Mouse (Mus musculus): ENCODE data around the gene Bahcc1. TPM values are rescaled to one million over a fixed set of nuclear protein-coding genes. Genes with fewer than 3 reads are reported as not detected.

Bahcc1 gene
- polyA plus RNA-seq, 1 experiment from 2014 or later: 1.3 TPM

DNA sequence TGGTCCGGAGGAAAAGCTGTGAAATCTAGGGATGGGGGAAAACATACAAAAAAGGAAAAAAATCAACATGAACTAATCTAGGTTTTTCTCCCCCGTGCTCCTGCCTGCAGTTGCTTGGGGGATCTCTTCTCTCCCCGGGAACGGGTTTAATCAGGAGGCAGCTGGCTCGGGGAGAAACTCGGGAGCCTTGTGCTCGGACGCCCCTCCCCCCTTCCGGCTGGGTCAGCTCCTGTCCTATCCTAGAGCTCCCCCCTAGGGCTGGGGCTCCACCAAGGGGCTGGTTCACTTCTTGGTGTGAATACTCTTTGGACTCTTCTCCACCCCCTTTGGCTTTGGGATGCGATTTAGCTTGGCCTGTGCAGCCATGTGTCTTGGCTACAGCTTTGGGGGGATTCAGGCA lies 7.5 kb downstream of the Bahcc1 start:
- ATAC-seq (ENCODE audit: low read depth): peak; percentile 41
- H3K9me3 ChIP-seq (replicated peaks): no peaks in the 10 kb centered on the region
- H3K4me2 ChIP-seq: peak overlapping the region; percentile 47
- no peak overlapping the region for H3K9ac ChIP-seq
- H3K4me1 ChIP-seq (replicated peaks): peaks cover 75% of the 10 kb centered on the region
- 3% methylated on average over 10 of the region's 10 CpGs for WGBS (ENCODE audit: insufficient replicate concordance)
- H3K27ac ChIP-seq: peak overlapping the region; percentile 71
- no peaks in the 10 kb centered on the region for H3K36me3 ChIP-seq
- DNase-seq: no peak
- peak overlapping the region; percentile 1; the same call in 1 of the 2 replicates for H3K4me3 ChIP-seq (replicated peaks)
- H3K27me3 ChIP-seq: peaks cover 67% of the 10 kb centered on the region

DNA sequence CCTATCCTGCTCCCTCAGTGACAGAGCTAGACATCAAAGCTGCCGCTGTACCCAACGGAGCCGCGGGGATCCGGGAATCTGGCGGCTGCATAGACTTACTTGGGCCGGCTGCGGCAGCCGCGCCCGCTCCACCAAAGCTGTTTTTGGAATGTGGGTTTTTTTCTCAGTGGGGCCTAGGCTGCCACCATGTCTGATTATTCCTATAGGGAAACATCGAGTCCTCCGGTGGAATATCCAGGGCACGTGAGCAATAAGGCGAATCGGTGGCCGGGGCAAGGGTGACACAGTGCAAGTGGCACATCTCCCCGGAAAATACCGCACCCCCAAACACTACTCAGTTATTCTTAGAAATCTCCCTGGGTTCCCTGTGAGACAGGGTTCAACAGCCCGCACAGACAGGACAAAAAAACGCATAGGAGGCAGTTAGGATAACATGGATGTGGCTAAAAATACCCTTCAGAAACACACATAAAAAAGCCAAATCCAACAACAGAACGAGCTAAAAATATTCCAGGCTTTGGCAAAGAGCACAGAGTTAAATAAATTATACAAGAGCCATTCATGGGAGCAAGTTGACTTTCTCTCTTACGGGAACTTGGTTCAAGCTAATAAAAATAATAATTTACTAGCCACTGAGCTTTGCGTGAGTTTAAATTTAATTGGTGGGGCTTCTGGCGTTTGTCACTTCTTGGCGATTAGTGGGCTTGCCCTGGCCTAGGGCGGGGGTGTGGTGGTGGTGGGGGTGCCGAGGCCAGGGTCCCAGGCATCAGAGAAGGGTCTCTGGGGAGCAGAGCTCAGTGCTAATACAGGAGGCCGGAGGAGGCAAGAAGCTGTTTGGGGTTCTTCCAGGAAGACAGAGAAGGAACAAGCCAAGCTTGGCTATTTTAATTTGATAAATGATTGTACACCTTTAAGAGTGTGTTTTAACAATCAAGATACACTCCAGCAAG lies 8.5 kb downstream of the Bahcc1 start:
- no peak overlapping the region for H3K4me3 ChIP-seq (replicated peaks)
- H3K9me3 ChIP-seq (replicated peaks): no peaks in the 10 kb centered on the region
- peaks cover 72% of the 10 kb centered on the region for H3K4me1 ChIP-seq (replicated peaks)
- H3K9ac ChIP-seq: peak overlapping the region; percentile 39; the same call in 1 of the 2 replicates
- H3K27me3 ChIP-seq: peaks cover 56% of the 10 kb centered on the region
- H3K36me3 ChIP-seq: no peaks in the 10 kb centered on the region
- H3K27ac ChIP-seq: peak overlapping the region; percentile 71
- peak overlapping the region; percentile 47 for H3K4me2 ChIP-seq
- ATAC-seq (ENCODE audit: low read depth): no peak
- 56% methylated on average over 29 of the region's 29 CpGs for WGBS (ENCODE audit: insufficient replicate concordance)
- DNase-seq: no peak

DNA sequence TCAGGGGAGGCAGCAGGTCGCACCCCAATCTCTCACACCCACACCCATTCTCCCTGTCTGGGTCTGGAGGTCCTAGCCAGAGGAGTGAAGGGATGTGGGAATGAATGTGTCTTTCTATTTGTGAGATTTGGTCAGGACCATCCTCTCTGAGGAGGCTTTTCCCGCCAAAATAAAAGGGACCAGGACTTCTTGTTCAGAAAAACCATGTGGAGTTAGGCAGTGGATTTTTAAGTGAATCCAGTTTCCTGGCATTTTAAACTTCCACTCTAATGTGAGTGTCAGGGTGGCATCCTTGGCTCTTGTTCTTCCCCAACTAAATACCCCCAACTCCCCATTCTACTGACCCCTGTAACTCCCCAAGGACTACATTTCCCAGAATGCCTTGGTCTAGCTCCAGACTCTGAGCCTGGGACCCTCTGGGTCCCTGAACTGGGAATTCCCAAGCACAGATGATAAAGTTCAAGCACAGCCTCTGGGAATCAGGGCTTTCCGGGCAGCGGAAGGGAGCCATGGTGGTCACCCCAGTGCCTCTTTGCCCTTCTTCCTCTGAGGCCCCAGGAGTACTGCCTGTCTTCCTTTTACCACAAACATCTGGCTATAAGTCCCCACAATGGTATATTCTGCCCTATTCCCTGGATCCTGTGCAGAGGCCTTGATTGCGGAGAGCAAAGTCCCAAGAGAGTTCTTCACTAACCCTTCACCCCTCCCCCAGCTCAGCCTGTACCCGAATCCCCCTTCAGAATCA lies 9.4 kb downstream of the Bahcc1 start:
- DNase-seq (no peak), ATAC-seq (ENCODE audit: low read depth) (no peak)
- Histone ChIP-seq H3K4me2 (no peak overlapping the region), H3K9me3 (replicated peaks) (no peaks in the 10 kb centered on the region), H3K4me1 (replicated peaks) (peaks cover 70% of the 10 kb centered on the region), H3K36me3 (no peaks in the 10 kb centered on the region), H3K4me3 (replicated peaks) (no peak overlapping the region), H3K9ac (no peak overlapping the region), H3K27ac (0 out of 2 replicates have a peak overlapping the region, but pooled peaks have one; percentile 19), H3K27me3 (peaks cover 47% of the 10 kb centered on the region)
- WGBS (ENCODE audit: insufficient replicate concordance): 67% methylated on average over 6 of the region's 6 CpGs

DNA sequence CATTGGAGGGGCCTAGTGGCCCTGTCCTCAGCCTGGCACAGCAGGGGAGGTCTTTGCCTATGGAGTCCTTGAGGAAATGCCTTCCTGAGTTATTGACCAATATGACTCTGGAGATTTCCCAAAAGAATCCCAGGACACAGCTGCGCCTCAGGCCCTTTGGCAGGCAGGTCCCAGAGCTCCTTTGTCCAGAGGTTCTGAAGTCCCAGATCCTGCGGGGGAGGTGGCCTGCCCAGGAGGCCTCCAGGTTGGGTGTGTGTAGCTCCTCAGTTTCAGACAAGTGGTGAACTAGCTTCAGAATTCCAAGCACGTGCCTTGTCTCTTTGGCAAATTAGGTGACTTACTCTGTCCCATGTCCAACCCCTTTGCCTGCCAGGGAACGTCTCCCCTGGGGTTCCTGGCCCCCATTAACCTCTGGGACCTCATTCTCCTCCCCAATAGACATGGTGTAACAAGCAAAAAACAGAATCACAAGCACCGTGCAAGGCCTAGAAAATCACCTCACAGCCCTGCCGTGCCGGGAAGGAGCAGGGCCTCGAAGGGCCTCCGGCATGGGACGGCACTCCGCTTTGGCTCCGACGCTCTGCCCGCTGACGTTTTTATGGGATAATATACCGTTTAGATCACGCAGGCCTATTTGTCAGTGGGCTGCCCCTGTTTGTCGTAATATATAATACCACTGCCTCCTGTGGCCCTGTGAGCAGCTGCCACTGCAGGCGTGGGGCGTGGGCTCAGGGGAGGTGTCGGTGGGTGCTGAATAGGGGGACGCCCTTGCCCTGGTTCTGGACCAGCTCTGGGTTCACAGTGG lies 10.2 kb downstream of the Bahcc1 start:
- 0 out of 2 replicates have a peak overlapping the region, but pooled peaks have one; percentile 19 for H3K27ac ChIP-seq

DNA sequence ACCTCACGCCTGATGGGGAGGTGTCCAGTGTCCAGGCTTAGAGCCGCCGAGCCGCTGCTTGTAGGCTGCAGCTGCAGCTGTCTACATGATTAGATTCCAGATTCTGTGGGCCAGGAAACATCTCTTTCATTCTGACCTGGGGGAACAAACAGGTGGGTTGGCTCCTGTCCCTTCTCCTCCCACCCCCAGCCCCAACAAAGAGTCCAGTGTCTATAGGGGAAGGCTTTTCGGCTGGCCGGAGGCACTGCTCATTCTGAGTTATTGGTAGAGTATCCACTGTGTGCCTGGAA lies 10.7 kb downstream of the Bahcc1 start:
- WGBS (ENCODE audit: insufficient replicate concordance): 71% methylated on average over 6 of the region's 6 CpGs

More for the DNA sequence above, 10.2 kb downstream of the Bahcc1 start:
- H3K4me1 ChIP-seq (replicated peaks): peaks cover 66% of the 10 kb centered on the region
- H3K27me3 ChIP-seq: peaks cover 39% of the 10 kb centered on the region
- WGBS (ENCODE audit: insufficient replicate concordance): 76% methylated on average over 22 of the region's 22 CpGs
- H3K9me3 ChIP-seq (replicated peaks): no peaks in the 10 kb centered on the region
- no peaks in the 10 kb centered on the region for H3K36me3 ChIP-seq
- ATAC-seq (ENCODE audit: low read depth) (no peak), DNase-seq (no peak)
- H3K9ac ChIP-seq: no peak overlapping the region
- H3K4me3 ChIP-seq (replicated peaks): no peak overlapping the region
- H3K4me2 ChIP-seq: no peak overlapping the region

DNA sequence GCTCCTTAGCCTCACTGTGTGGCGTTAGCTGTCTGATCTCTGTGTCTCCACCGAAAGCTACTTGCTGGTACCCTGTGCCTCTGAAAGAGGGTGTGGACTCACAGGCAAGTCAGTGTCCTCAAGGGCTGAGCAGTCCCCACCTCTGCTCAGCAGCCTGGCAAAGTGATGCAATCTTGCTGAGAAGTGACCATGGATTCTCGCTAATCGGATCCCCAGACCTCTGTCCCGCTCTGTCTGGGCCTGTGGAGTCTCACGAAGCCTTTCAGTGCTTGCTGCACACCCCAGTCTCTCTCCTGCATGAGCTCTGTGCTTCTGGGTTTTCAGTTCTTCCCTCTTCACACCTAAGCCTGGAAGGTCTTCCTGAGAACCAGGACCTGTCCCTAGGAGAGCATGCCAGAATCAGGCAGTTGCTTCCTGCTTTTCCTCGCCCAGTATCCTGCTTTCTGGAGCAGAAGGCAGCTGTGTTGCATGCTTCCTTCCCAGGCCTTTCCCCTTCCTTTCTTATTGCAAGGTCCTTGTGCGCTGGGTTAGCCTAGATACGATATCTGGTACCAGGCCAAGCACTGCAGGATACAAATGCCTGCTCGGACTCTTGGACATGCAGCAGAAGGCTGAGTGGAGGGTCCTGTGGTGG lies 15.5 kb downstream of the Bahcc1 start:
- Histone ChIP-seq H3K4me3 (replicated peaks) (no peak overlapping the region), H3K27me3 (no peaks in the 10 kb centered on the region; the same call in 1 of the 2 replicates), H3K4me1 (replicated peaks) (peaks cover 66% of the 10 kb centered on the region), H3K36me3 (no peaks in the 10 kb centered on the region), H3K9ac (no peak overlapping the region), H3K4me2 (no peak overlapping the region), H3K27ac (peak overlapping the region; percentile 2; the same call in 1 of the 2 replicates), H3K9me3 (replicated peaks) (no peaks in the 10 kb centered on the region)
- no peak for ATAC-seq (ENCODE audit: low read depth)
- no peak for DNase-seq
- 62% methylated on average over 10 of the region's 10 CpGs for WGBS (ENCODE audit: insufficient replicate concordance)

More for the DNA sequence above, 10.7 kb downstream of the Bahcc1 start:
- Histone ChIP-seq H3K27ac (no peak overlapping the region), H3K27me3 (peaks cover 34% of the 10 kb centered on the region), H3K4me1 (replicated peaks) (peaks cover 71% of the 10 kb centered on the region), H3K4me2 (no peak overlapping the region), H3K9ac (no peak overlapping the region), H3K36me3 (no peaks in the 10 kb centered on the region), H3K9me3 (replicated peaks) (no peaks in the 10 kb centered on the region), H3K4me3 (replicated peaks) (no peak overlapping the region)
- no peak for ATAC-seq (ENCODE audit: low read depth)
- no peak for DNase-seq

DNA sequence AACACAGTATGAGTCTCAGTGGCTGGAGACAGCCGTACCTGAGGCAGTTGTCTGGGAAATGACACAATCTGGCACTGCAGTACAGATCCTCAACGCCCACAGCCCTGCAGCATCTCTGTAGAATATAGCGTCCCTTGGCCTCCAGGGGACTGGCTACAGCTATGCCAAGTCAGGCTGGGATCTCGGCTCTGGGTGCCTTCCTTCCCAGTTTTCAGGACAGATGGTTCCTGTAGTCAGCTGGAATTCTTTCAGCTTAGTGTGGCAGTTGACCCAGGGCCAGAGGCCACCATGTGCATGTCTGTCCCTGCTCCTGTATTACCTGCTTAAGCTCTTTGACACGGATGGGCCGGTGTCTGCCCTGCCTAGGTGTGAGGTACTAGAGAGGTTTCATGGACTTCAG lies 16.2 kb downstream of the Bahcc1 start:
- 72% methylated on average over 6 of the region's 6 CpGs for WGBS (ENCODE audit: insufficient replicate concordance)
- peaks cover 61% of the 10 kb centered on the region for H3K4me1 ChIP-seq (replicated peaks)
- no peak for ATAC-seq (ENCODE audit: low read depth)
- H3K27ac ChIP-seq: no peak overlapping the region
- no peaks in the 10 kb centered on the region; the same call in 1 of the 2 replicates for H3K27me3 ChIP-seq
- H3K9me3 ChIP-seq (replicated peaks): no peaks in the 10 kb centered on the region
- no peak overlapping the region for H3K4me3 ChIP-seq (replicated peaks)
- H3K36me3 ChIP-seq: no peaks in the 10 kb centered on the region
- H3K4me2 ChIP-seq: no peak overlapping the region
- H3K9ac ChIP-seq: no peak overlapping the region
- DNase-seq: no peak

DNA sequence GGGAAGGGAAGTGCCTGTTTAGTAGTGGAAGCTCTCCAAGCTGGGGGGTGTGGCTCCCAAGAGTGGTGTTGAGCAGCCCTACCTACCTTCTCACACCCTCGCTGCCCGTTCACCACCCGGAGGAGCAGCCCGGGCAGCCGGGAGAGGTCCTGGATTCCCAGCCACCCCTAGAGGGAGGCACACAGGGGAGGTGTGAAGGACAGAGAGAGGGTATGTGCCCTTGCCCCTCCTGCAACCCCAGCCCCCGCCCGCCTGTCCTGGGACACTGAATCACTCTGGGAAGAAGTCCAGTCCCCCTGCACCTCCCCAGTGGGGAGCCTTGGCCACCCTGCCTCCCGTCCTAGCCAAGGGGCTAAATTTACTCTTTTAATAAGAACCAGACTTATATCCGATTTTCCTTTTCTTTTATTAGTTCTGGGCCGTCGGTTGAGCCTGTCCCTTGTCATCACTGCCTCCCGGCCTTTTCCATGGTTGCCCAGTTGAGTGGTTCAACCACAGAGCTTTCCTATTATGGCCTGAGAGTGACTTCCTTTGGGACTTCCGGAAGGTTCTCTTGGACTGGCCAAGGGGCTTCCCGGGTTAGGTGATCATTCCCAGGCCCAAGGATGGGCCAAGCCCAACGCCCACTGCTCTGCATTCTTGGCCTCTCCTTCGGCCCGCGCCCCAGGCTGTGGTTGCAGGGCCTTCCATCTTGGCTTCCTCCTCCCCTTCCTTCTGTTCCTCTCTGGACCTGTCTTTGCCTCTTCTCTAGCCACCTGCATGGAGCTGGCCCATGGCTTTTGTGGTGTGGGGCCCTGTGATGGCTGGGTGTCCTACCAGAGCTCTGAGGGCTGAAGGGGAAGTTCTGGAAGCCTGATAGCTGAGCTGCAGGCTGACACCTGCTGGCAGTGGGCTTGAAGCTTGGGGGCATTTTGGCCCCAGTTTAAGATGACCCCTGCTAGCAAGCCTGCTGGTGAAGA lies 18.5 kb downstream of the Bahcc1 start:
- H3K27ac ChIP-seq: 0 out of 2 replicates have a peak overlapping the region, but pooled peaks have one; percentile 16
- no peak for DNase-seq
- 43% methylated on average over 18 of the region's 18 CpGs for WGBS (ENCODE audit: insufficient replicate concordance)
- no peak overlapping the region for H3K4me3 ChIP-seq (replicated peaks)
- no peak for ATAC-seq (ENCODE audit: low read depth)
- no peaks in the 10 kb centered on the region for H3K9me3 ChIP-seq (replicated peaks)
- H3K9ac ChIP-seq: no peak overlapping the region
- no peaks in the 10 kb centered on the region for H3K27me3 ChIP-seq
- H3K4me2 ChIP-seq: no peak overlapping the region
- no peaks in the 10 kb centered on the region for H3K36me3 ChIP-seq
- H3K4me1 ChIP-seq (replicated peaks): peaks cover 72% of the 10 kb centered on the region

DNA sequence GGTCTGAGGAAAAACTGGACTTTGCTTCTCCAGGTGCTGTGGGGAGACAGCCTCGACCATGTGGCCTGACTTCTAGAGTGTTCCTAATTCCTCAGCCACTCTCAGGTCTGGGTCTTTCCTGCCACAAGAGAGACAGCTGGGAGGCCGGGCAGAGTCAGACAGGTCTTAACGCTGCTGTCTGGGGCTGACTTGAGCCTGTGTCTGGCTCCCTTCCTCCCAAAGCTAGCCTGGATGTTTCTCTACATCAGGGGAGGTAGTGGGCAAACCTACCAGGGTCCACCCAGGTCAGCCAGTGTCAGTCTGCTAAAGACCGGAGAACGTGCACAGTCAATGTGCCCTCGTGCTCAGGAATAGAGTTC lies 19.2 kb downstream of the Bahcc1 start:
- no peaks in the 10 kb centered on the region for H3K27me3 ChIP-seq
- no peak for ATAC-seq (ENCODE audit: low read depth)
- no peak overlapping the region for H3K4me2 ChIP-seq
- 52% methylated on average over 6 of the region's 6 CpGs for WGBS (ENCODE audit: insufficient replicate concordance)
- no peaks in the 10 kb centered on the region for H3K9me3 ChIP-seq (replicated peaks)
- no peak overlapping the region for H3K9ac ChIP-seq
- peaks cover 68% of the 10 kb centered on the region for H3K4me1 ChIP-seq (replicated peaks)
- no peaks in the 10 kb centered on the region for H3K36me3 ChIP-seq
- no peak for DNase-seq
- no peak overlapping the region for H3K4me3 ChIP-seq (replicated peaks)
- H3K27ac ChIP-seq: 0 out of 2 replicates have a peak overlapping the region, but pooled peaks have one; percentile 16

DNA sequence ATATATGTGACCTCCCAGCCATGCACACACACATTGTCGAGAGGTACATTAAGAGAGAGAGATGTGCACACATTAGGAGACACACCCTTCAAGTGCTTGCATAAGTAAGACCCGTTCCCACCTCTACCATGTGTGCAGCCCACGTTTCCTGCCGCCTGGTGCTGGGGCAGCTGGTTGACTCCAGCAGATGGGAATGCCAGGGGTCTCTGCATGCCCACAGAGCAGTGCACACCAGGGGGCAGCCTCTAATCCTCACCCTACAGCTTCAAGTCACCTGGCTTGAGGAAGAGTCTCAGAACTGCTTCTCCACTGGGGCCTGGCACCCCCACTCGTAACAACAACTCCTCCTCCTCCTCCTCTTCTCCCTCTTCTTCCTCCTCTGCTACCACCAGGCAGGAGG lies 19.7 kb downstream of the Bahcc1 start:
- Histone ChIP-seq H3K27ac (no peak overlapping the region), H3K4me2 (no peak overlapping the region), H3K4me1 (replicated peaks) (peaks cover 73% of the 10 kb centered on the region), H3K9me3 (replicated peaks) (no peaks in the 10 kb centered on the region), H3K27me3 (no peaks in the 10 kb centered on the region), H3K4me3 (replicated peaks) (no peak overlapping the region), H3K36me3 (no peaks in the 10 kb centered on the region), H3K9ac (no peak overlapping the region)
- no peak for DNase-seq
- 50% methylated on average over 5 of the region's 5 CpGs for WGBS (ENCODE audit: insufficient replicate concordance)
- no peak for ATAC-seq (ENCODE audit: low read depth)

Data from liver, embryonic 13.5 days (tissue).